ENCODE assay signal across 11 mouse cellular contexts in genomic region chr19:6830556-6831316, GRCm38 (mm10). TPM values are rescaled to one million over a fixed set of nuclear protein-coding genes. Genes with fewer than 3 reads are reported as not detected.
DNase-seq lines count a peak whose midpoint lies in the region; ATAC-seq and TF ChIP-seq lines count a peak whose summit lies in the region.
"Had no signal": no experiment of that assay in that cellular context is flagged by ENCODE, and none has a peak within 500 bp of the region (broad histone marks: within the 10 kb centered on the region; RNA-seq: fewer than 3 reads in every experiment).

No protein-coding gene starts in this region.

- peaks cover 70% of the 10 kb centered on the region for H3K27me3 ChIP-seq in heart, embryonic 13.5 days (replicated peaks)
- H3K27me3 ChIP-seq in E14TG2a.4 (ENCODE audit: insufficient read depth, low read length) = peaks cover 55% of the 10 kb centered on the region
- peaks cover 38% of the 10 kb centered on the region for H3K27me3 ChIP-seq in forebrain, embryonic 11.5 days (ENCODE audit: control insufficient read depth, insufficient read depth, low read length)
- peaks cover 60% of the 10 kb centered on the region for H3K27me3 ChIP-seq in limb, embryonic 15.5 days
- H3K27me3 ChIP-seq: megakaryocyte, embryonic 14.5 days had no signal

- peak overlapping the region; percentile 62 for H3K4me2 ChIP-seq in heart, embryonic 13.5 days
- peak overlapping the region; percentile 66 for H3K4me2 ChIP-seq in forebrain, embryonic 11.5 days (ENCODE audit: low read depth, low read length, severe bottlenecking)
- peak overlapping the region; percentile 33; the same call in 1 of the 2 replicates for H3K4me2 ChIP-seq in limb, embryonic 15.5 days

- peaks cover 18% of the 10 kb centered on the region for H3K4me1 ChIP-seq in heart, embryonic 13.5 days
- H3K4me1 ChIP-seq in E14TG2a.4 (replicated peaks; ENCODE audit: low read depth, low read length) = peaks cover 53% of the 10 kb centered on the region
- H3K4me1 ChIP-seq in forebrain, embryonic 11.5 days (replicated peaks; ENCODE audit: control insufficient read depth, insufficient read depth, low read length) = peaks cover 10% of the 10 kb centered on the region
- peaks cover 17% of the 10 kb centered on the region for H3K4me1 ChIP-seq in limb, embryonic 15.5 days

- peak overlapping the region; percentile 25 for H3K4me3 ChIP-seq in heart, embryonic 13.5 days
- peak overlapping the region; percentile 77 for H3K4me3 ChIP-seq in E14TG2a.4 (replicated peaks; ENCODE audit: low read length)
- H3K4me3 ChIP-seq in forebrain, embryonic 11.5 days (ENCODE audit: low read depth, low read length) = peak overlapping the region; percentile 28
- H3K4me3 ChIP-seq in limb, embryonic 15.5 days = peak overlapping the region; percentile 16
- H3K4me3 ChIP-seq: megakaryocyte, embryonic 14.5 days had no signal

- H3K27ac ChIP-seq in heart, embryonic 13.5 days (replicated peaks) = no peak overlapping the region
- no peak overlapping the region for H3K27ac ChIP-seq in forebrain, embryonic 11.5 days (ENCODE audit: low read depth, low read length)
- no peak overlapping the region for H3K27ac ChIP-seq in limb, embryonic 15.5 days

- H3K9me3 ChIP-seq in heart, embryonic 13.5 days = no peaks in the 10 kb centered on the region
- no peaks in the 10 kb centered on the region for H3K9me3 ChIP-seq in E14TG2a.4 (ENCODE audit: low read length)
- H3K9me3 ChIP-seq in forebrain, embryonic 11.5 days (ENCODE audit: control insufficient read depth, low read length) = no peaks in the 10 kb centered on the region
- H3K9me3 ChIP-seq in limb, embryonic 15.5 days = no peaks in the 10 kb centered on the region

- DNase-seq in heart, adult 18-20 months = no peak
- no peak for DNase-seq in forebrain, embryonic 11.5 days (ENCODE audit: low spot score)
- no peak for DNase-seq in gastrocnemius, postnatal 25 days
- no peak for DNase-seq in T-cell, adult 2 months (ENCODE audit: low spot score)
- DNase-seq in B cell, adult 2 months = no peak
- DNase-seq: adrenal gland, postnatal 25 days had no signal

- no peak for ATAC-seq in heart, embryonic 13.5 days (ENCODE audit: extremely low read depth, insufficient number of reproducible peaks, low FRiP score, low TSS enrichment)
- no peak for ATAC-seq in forebrain, embryonic 11.5 days (replicated peaks; ENCODE audit: low FRiP score)
- ATAC-seq in limb, embryonic 15.5 days (ENCODE audit: insufficient number of reproducible peaks, low FRiP score, low TSS enrichment, low read depth) = no peak
- ATAC-seq: CD4-positive, CD25-positive, alpha-beta regulatory T cell, adult 4 months had no signal

- no peak for TF ChIP-seq CTCF in E14TG2a.4 (conservative IDR thresholded peaks at IDR 0.05; ENCODE audit: low read length)

- 19% methylated on average over 38 of the region's 38 CpGs for WGBS in heart, embryonic 13.5 days
- WGBS in forebrain, embryonic 11.5 days = 2% methylated on average over 38 of the region's 38 CpGs
- WGBS in limb, embryonic 15.5 days = 26% methylated on average over 38 of the region's 38 CpGs

- H3K36me3 ChIP-seq in heart, embryonic 13.5 days = peaks cover 73% of the 10 kb centered on the region
- H3K36me3 ChIP-seq in E14TG2a.4 (ENCODE audit: insufficient read depth, low read length) = peaks cover 27% of the 10 kb centered on the region
- no peaks in the 10 kb centered on the region for H3K36me3 ChIP-seq in forebrain, embryonic 11.5 days (ENCODE audit: control insufficient read depth, insufficient read depth, low read length)
- peaks cover 65% of the 10 kb centered on the region for H3K36me3 ChIP-seq in limb, embryonic 15.5 days

- H3K9ac ChIP-seq in heart, embryonic 13.5 days = 0 out of 2 replicates have a peak overlapping the region, but pooled peaks have one; percentile 1
- H3K9ac ChIP-seq in forebrain, embryonic 11.5 days (ENCODE audit: low read length) = peak overlapping the region; percentile 2; the same call in 1 of the 2 replicates
- no peak overlapping the region for H3K9ac ChIP-seq in limb, embryonic 15.5 days

RNA-seq across cellular contexts. Expression of gene Rps6ka4, which starts 9.7 kb away (rescaled TPM):
- 14.1 and 15.4 TPM in 2 replicates for polyA plus RNA-seq in heart, embryonic 13.5 days (2015; fragmentation: Nextera tagmentation; extraction: Ambion mirVana)
- 10 to 100 TPM; 17.0 to 17.3 TPM for total RNA-seq in heart, adult 18-20 months (2021)
- polyA plus RNA-seq in forebrain, embryonic 11.5 days (2014; fragmentation: Nextera tagmentation; extraction: Ambion mirVana) = 6.0 and 7.2 TPM in 2 replicates
- polyA plus RNA-seq in limb, embryonic 15.5 days (2015; fragmentation: Nextera tagmentation; extraction: Ambion mirVana) = 33.5 and 36.1 TPM in 2 replicates
- 1 to 10 TPM; 6.7 to 7.2 TPM for total RNA-seq in gastrocnemius, postnatal 25 days (2021)

RNA-seq across cellular contexts. Expression of gene Ccdc88b, which starts 27.3 kb away (rescaled TPM):
- polyA plus RNA-seq in heart, embryonic 13.5 days (2015; fragmentation: Nextera tagmentation; extraction: Ambion mirVana) = 0.39 and 1.3 TPM in 2 replicates
- 1 to 10 TPM in 1 of 2 experiments, under 1 TPM in 1; 0.79 to 2.2 TPM for total RNA-seq in heart, adult 18-20 months (2021)
- polyA plus RNA-seq in forebrain, embryonic 11.5 days (2014; fragmentation: Nextera tagmentation; extraction: Ambion mirVana) = 0.56 and 0.80 TPM in 2 replicates
- polyA plus RNA-seq in limb, embryonic 15.5 days (2015; fragmentation: Nextera tagmentation; extraction: Ambion mirVana) = 1.2 and 1.7 TPM in 2 replicates
- under 1 TPM; 0.40 to 0.41 TPM for total RNA-seq in gastrocnemius, postnatal 25 days (2021)

Comparison
In these comparisons a context has a peak if more than half of its experiments do, and no peak if none do; other contexts are left out.
1. H3K4me3 ChIP-seq: peak in every context shown above with its lines; median percentile 77 in E14TG2a.4; 28 in forebrain, embryonic 11.5 days; 25 in heart, embryonic 13.5 days; 16 in limb, embryonic 15.5 days.